Mouse (Mus musculus) forebrain, embryonic 12.5 days (tissue): ENCODE measurements at regions not wholly inside any gene's neighbourhood (a gene's known extent, or its start where the extent isn't known, plus 50 kb on each side); places are given as distances from the start of the nearest gene placed in this dataset.

Experiments used
- ATAC-seq: fragments of 200-750 bp; cut with Nextera tagmentation; 2 replicates; pipeline ENCODE4 v1.8.0; 2017; ENCODE audit warnings: moderate TSS enrichment; ENCODE audit not compliant: low FRiP score
- H3K27ac ChIP-seq: fragments of 300-500 bp; sonication (generic); 2 replicates; pipeline ENCODE4 v1.5.1; 2016; ENCODE audit warnings: mild to moderate bottlenecking
- H3K27me3 ChIP-seq: fragments of 300-500 bp; sonication (generic); 2 replicates; pipeline ENCODE4 v1.6.1; 2016; ENCODE audit warnings: mild to moderate bottlenecking
- H3K36me3 ChIP-seq: fragments of 300-500 bp; sonication (generic); replicated peaks from 2 replicates; pipeline ENCODE4 v1.6.1; 2016; ENCODE audit warnings: mild to moderate bottlenecking
- H3K4me1 ChIP-seq: fragments of 300-500 bp; sonication (generic); 2 replicates; pipeline ENCODE4 v1.6.1; 2016
- H3K4me2 ChIP-seq: fragments of 300-500 bp; sonication (generic); 2 replicates; pipeline ENCODE4 v1.6.1; 2016; ENCODE audit warnings: mild to moderate bottlenecking, moderate library complexity
- H3K4me3 ChIP-seq: fragments of 300-500 bp; sonication (generic); replicated peaks from 2 replicates; pipeline ENCODE4 v1.5.1; 2016; ENCODE audit warnings: mild to moderate bottlenecking
- H3K9ac ChIP-seq: fragments of 300-500 bp; sonication (generic); 2 replicates; pipeline ENCODE4 v1.6.1; 2016; ENCODE audit warnings: mild to moderate bottlenecking
- H3K9me3 ChIP-seq: fragments of 300-500 bp; sonication (generic); 2 replicates; pipeline ENCODE4 v1.6.1; 2016
- WGBS: fragments of 180-500 bp; shearing (Covaris S2); methylation state at CpG from one replicate; pipeline ENCODE4 v1.1.7; 2016; 5-methylcytosine and 5-hydroxymethylcytosine counted together

DNA sequence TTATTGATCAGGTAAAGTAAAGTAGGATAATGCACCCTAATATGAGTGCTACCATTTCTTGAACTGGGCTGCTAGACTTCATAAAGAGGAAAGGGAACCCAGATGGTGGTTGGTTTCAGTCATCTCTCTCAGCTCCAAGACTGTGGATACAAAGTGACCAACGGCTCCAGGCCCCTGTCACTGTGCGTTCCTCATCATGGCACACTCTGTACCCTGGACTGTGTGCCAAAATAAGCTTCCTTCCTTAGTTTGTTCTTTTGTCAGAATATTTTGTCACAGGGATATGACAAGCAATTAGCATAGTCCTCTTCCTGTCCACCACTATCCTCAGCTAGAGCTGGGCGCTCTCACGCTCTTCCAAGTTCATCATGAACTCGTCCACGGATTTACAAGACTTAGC, 620.9 kb downstream of the Tox3 start:
- H3K27me3 ChIP-seq: no peaks in the 10 kb centered on the region
- no peak for ATAC-seq
- no peak overlapping the region for H3K4me2 ChIP-seq
- H3K9me3 ChIP-seq: no peaks in the 10 kb centered on the region
- no peaks in the 10 kb centered on the region for H3K4me1 ChIP-seq
- H3K9ac ChIP-seq: no peak overlapping the region
- H3K27ac ChIP-seq: no peak overlapping the region
- H3K36me3 ChIP-seq: no peaks in the 10 kb centered on the region
- no peak overlapping the region for H3K4me3 ChIP-seq
- WGBS: 93% methylated on average over 6 of the region's 6 CpGs

- H3K4me2 ChIP-seq: no peak overlapping the region
- no peak for ATAC-seq
- no peaks in the 10 kb centered on the region for H3K36me3 ChIP-seq
- no peaks in the 10 kb centered on the region for H3K27me3 ChIP-seq
- H3K4me3 ChIP-seq: no peak overlapping the region
- no peak overlapping the region for H3K27ac ChIP-seq
- H3K4me1 ChIP-seq: no peaks in the 10 kb centered on the region
- H3K9me3 ChIP-seq: no peaks in the 10 kb centered on the region
- 91% methylated on average over 5 of the region's 5 CpGs for WGBS
- H3K9ac ChIP-seq: no peak overlapping the region
Measured at GRCm38 (mm10) chr8:89721684-89722305, 626.3 kb downstream of the Tox3 start.

DNA sequence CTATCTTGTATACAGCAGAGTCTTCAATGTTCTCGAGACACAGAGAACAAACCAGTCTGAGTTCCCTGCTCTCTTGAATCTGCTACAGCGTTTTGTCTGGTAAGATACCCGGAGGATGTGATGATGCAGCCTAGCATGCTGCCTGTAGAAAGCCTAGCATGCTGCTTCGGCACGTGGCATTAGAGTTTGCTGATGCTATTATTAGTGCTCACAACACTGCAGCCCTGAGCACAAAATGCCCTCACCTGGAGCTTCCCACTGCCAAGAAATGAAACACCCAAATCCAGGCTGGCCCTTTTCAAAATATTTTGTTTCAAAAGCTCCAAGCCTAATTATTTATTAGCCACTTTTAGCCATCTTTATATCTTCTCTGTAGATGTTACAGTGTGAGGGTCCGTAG, 634.3 kb downstream of the Tox3 start:
- H3K4me3 ChIP-seq: no peak overlapping the region
- no peak overlapping the region for H3K27ac ChIP-seq
- H3K4me2 ChIP-seq: no peak overlapping the region
- 77% methylated on average over 6 of the region's 6 CpGs for WGBS
- no peaks in the 10 kb centered on the region for H3K9me3 ChIP-seq
- ATAC-seq: no peak
- no peaks in the 10 kb centered on the region for H3K36me3 ChIP-seq
- no peaks in the 10 kb centered on the region for H3K4me1 ChIP-seq
- no peaks in the 10 kb centered on the region for H3K27me3 ChIP-seq
- H3K9ac ChIP-seq: no peak overlapping the region

DNA sequence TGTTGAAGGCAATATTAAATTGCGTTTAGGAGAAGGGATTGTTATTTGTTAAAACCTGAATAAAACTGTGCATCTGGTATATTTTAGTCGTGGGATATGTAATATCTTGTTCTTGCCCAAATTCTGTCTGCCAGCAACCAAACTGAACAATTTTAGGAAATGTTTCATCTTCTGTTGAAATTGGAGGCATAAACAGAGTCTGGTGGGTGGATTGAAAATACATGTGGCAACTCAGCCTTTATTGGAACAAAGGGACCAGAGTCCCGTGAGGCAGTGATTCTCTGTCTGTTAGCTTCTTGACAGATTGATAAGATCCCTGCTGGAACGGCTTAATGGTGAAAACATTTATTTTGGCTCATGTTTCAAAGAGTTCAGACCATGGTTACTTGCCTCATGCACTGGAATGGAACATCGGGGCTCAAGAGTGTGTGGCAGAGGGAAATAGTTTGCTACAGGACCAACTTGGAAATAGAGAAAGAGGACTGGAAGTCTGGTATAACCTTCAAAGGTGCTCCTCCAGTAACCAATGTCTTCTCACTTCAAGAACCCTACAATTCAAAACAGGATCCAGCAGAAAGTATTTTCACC, 640.7 kb downstream of the Tox3 start:
- WGBS: 75% methylated on average over 5 of the region's 5 CpGs
- no peak for ATAC-seq
- Histone ChIP-seq H3K4me1 (no peaks in the 10 kb centered on the region), H3K4me2 (no peak overlapping the region), H3K4me3 (no peak overlapping the region), H3K9ac (no peak overlapping the region), H3K27me3 (no peaks in the 10 kb centered on the region), H3K9me3 (no peaks in the 10 kb centered on the region), H3K27ac (no peak overlapping the region), H3K36me3 (no peaks in the 10 kb centered on the region)

DNA sequence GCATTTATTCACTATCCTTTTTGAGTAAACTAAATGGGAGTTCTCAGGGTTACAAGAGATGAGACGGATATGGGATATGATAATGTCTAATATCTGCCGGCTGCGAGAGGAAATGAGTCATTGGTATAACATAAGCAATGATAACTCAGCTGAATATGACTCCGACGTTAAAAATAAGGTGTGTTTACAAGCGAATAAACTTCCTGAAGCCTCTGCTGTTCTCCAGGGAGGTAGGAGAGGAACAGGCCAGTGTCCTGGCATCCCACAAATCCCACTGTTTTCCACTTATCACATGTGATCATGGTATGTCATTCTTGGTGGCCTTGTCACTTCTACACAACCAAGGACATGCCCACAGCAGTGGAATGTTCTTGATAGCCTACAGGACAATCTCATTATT, 641.7 kb upstream of the Sall1 start:
- Histone ChIP-seq H3K9ac (no peak overlapping the region), H3K27me3 (peaks cover under 1% of the 10 kb centered on the region; the same call in 1 of the 2 replicates), H3K27ac (no peak overlapping the region), H3K4me3 (no peak overlapping the region), H3K36me3 (no peaks in the 10 kb centered on the region), H3K4me1 (no peaks in the 10 kb centered on the region), H3K4me2 (no peak overlapping the region), H3K9me3 (no peaks in the 10 kb centered on the region)
- 91% methylated on average over 6 of the region's 6 CpGs for WGBS
- ATAC-seq: no peak

DNA sequence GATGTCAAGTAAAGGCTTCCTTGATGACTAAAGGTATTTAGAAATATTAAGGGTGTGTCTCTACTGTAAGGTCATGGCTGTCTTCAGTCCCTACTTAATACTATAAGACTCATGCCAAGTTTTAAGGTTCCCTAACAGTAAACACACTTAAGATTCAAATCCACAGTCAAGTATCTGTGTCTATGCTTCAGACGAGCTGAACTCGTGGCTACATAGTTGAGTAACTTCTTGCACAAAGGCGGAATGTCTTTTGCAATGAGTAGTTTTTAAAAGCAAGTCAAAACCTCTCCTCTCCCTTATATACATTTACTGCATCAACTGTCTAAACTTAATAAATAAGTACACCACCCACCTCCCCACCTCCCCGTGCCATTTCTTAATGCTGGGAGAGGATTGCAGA, 637.0 kb upstream of the Sall1 start:
- H3K36me3 ChIP-seq: no peaks in the 10 kb centered on the region
- H3K4me3 ChIP-seq: no peak overlapping the region
- no peak overlapping the region for H3K4me2 ChIP-seq
- H3K9ac ChIP-seq: no peak overlapping the region
- 91% methylated on average over 4 of the region's 4 CpGs for WGBS
- H3K4me1 ChIP-seq: peaks cover 17% of the 10 kb centered on the region
- H3K9me3 ChIP-seq: no peaks in the 10 kb centered on the region
- H3K27ac ChIP-seq: no peak overlapping the region
- peaks cover 12% of the 10 kb centered on the region; the same call in 1 of the 2 replicates for H3K27me3 ChIP-seq
- ATAC-seq: no peak

GRCm38 (mm10) chr8:89680341-89680740, 636.4 kb upstream of the Sall1 start:
- H3K36me3 ChIP-seq: no peaks in the 10 kb centered on the region
- H3K27ac ChIP-seq: no peak overlapping the region
- H3K27me3 ChIP-seq: peaks cover 12% of the 10 kb centered on the region; the same call in 1 of the 2 replicates
- H3K4me2 ChIP-seq: no peak overlapping the region
- H3K9me3 ChIP-seq: no peaks in the 10 kb centered on the region
- peaks cover 17% of the 10 kb centered on the region for H3K4me1 ChIP-seq
- no peak overlapping the region for H3K9ac ChIP-seq
- 70% methylated on average over 5 of the region's 5 CpGs for WGBS
- ATAC-seq: no peak
- no peak overlapping the region for H3K4me3 ChIP-seq

DNA sequence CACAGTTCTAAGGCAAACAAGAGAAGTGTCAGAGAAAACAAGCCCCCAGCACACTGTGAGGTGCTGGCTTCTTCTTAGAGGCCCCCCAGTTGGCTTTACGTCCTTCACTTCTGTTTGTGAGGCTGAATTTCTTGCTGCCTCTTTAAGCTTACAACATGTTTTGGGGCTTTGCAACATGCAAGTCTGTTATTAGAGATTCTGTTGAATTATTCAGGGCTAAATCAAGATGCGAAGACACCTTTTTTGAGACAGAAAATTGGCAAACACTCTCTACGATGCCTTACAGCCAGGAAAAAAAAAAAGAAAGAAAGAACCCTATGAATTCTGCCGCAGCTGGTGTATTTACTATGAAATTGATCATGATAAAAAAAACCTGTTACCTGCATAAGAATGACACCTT, 635.6 kb upstream of the Sall1 start:
- no peak overlapping the region for H3K9ac ChIP-seq
- peaks cover 17% of the 10 kb centered on the region for H3K4me1 ChIP-seq
- no peak overlapping the region for H3K4me2 ChIP-seq
- H3K27ac ChIP-seq: no peak overlapping the region
- 31% methylated on average over 4 of the region's 4 CpGs for WGBS
- no peaks in the 10 kb centered on the region for H3K9me3 ChIP-seq
- peaks cover 12% of the 10 kb centered on the region; the same call in 1 of the 2 replicates for H3K27me3 ChIP-seq
- ATAC-seq: no peak
- H3K4me3 ChIP-seq: no peak overlapping the region
- no peaks in the 10 kb centered on the region for H3K36me3 ChIP-seq

GRCm38 (mm10) chr8:89677266-89677665, 633.3 kb upstream of the Sall1 start:
- no peak for ATAC-seq
- no peak overlapping the region for H3K4me2 ChIP-seq
- H3K27me3 ChIP-seq: peaks cover 12% of the 10 kb centered on the region; the same call in 1 of the 2 replicates
- peaks cover 17% of the 10 kb centered on the region for H3K4me1 ChIP-seq
- no peaks in the 10 kb centered on the region for H3K36me3 ChIP-seq
- H3K4me3 ChIP-seq: no peak overlapping the region
- H3K9me3 ChIP-seq: no peaks in the 10 kb centered on the region
- H3K9ac ChIP-seq: no peak overlapping the region
- no peak overlapping the region for H3K27ac ChIP-seq
- WGBS: 17% methylated on average over 5 of the region's 5 CpGs

- Histone ChIP-seq H3K4me1 (peaks cover 6% of the 10 kb centered on the region; the same call in 1 of the 2 replicates), H3K27ac (no peak overlapping the region), H3K4me2 (no peak overlapping the region), H3K27me3 (peaks cover 5% of the 10 kb centered on the region; the same call in 1 of the 2 replicates), H3K4me3 (no peak overlapping the region), H3K36me3 (no peaks in the 10 kb centered on the region), H3K9ac (no peak overlapping the region), H3K9me3 (no peaks in the 10 kb centered on the region)
- WGBS: 81% methylated on average over 4 of the region's 4 CpGs
- no peak for ATAC-seq
Measured at GRCm38 (mm10) chr8:89673911-89674310, 629.9 kb upstream of the Sall1 start.

GRCm38 (mm10) chr8:89672631-89673030, 628.7 kb upstream of the Sall1 start:
- Histone ChIP-seq H3K4me2 (no peak overlapping the region), H3K36me3 (no peaks in the 10 kb centered on the region), H3K27ac (no peak overlapping the region), H3K9ac (no peak overlapping the region), H3K4me1 (peaks cover 5% of the 10 kb centered on the region; the same call in 1 of the 2 replicates), H3K27me3 (peaks cover 5% of the 10 kb centered on the region; the same call in 1 of the 2 replicates), H3K4me3 (no peak overlapping the region), H3K9me3 (no peaks in the 10 kb centered on the region)
- no peak for ATAC-seq
- WGBS: 84% methylated on average over 5 of the region's 5 CpGs

GRCm38 (mm10) chr8:89664911-89665689, 621.1 kb upstream of the Sall1 start:
- Histone ChIP-seq H3K27me3 (0 out of 2 replicates have a peak, but pooled peaks cover 1% of the 10 kb centered on the region), H3K36me3 (no peaks in the 10 kb centered on the region), H3K4me1 (no peaks in the 10 kb centered on the region), H3K9me3 (no peaks in the 10 kb centered on the region), H3K9ac (no peak overlapping the region), H3K27ac (no peak overlapping the region), H3K4me2 (no peak overlapping the region), H3K4me3 (no peak overlapping the region)
- 91% methylated on average over 9 of the region's 9 CpGs for WGBS
- ATAC-seq: no peak
